ENCODE assay signal across 23 mouse cellular contexts in the genomic region with DNA sequence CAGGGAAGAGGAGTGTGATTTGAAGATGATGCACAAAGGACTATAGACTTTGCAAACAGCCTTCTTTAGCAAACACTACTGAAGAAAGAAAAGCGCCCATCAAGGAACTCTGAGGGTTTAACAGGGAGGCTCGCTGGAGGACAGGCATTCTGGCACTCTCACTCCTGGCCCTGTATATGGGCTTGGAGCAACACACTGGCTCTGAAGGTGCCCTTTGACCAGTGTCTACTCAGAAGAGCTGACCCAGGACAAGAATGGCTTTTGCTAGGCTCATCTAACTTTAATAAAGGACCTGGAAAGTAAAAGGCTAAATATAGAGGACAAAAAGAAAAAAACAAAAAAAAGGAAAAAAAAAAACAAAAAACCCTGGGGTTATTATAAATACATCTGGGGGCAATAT.
"Had no signal": no experiment of that assay in that cellular context is flagged by ENCODE, and none has a peak within 500 bp of the region (broad histone marks: within the 10 kb centered on the region; RNA-seq: fewer than 3 reads in every experiment).

No protein-coding gene starts in this region.

- H3K9ac ChIP-seq: forebrain, postnatal 0 days; heart, embryonic 13.5 days; heart, embryonic 15.5 days; hindbrain, embryonic 13.5 days; hindbrain, embryonic 15.5 days; limb, embryonic 13.5 days; limb, embryonic 15.5 days; liver, embryonic 12.5 days; liver, embryonic 14.5 days had no signal

- H3K4me3 ChIP-seq: heart, adult 2 months; heart, embryonic 13.5 days; heart, embryonic 15.5 days; hindbrain, embryonic 13.5 days; hindbrain, embryonic 15.5 days; limb, embryonic 13.5 days; limb, embryonic 15.5 days; liver, embryonic 12.5 days had no signal

- H3K27me3 ChIP-seq: heart, embryonic 13.5 days; heart, embryonic 15.5 days; hindbrain, embryonic 13.5 days; hindbrain, embryonic 15.5 days; limb, embryonic 13.5 days; limb, embryonic 15.5 days; liver, embryonic 12.5 days had no signal

- DNase-seq: forebrain, postnatal 0 days; gastrocnemius, postnatal 14 days; gastrocnemius, postnatal 36 days; heart, adult 11 months; heart, adult 2 months; heart, postnatal 14 days; heart, postnatal 36 days; layer of hippocampus, adult 9-11 months; layer of hippocampus, postnatal 36 days; left cerebral cortex, postnatal 4 days; lung, adult 18-20 months had no signal

- H3K4me1 ChIP-seq: heart, embryonic 13.5 days; hindbrain, embryonic 13.5 days; hindbrain, embryonic 15.5 days; limb, embryonic 13.5 days; limb, embryonic 15.5 days had no signal

- H3K4me2 ChIP-seq: heart, embryonic 11.5 days; heart, embryonic 13.5 days; heart, embryonic 15.5 days; hindbrain, embryonic 13.5 days; hindbrain, embryonic 15.5 days; limb, embryonic 13.5 days; limb, embryonic 15.5 days; liver, embryonic 12.5 days had no signal

- H3K9me3 ChIP-seq: heart, embryonic 13.5 days; heart, embryonic 15.5 days; hindbrain, embryonic 13.5 days; hindbrain, embryonic 15.5 days; limb, embryonic 13.5 days; limb, embryonic 15.5 days; liver, embryonic 12.5 days had no signal

- H3K27ac ChIP-seq: heart, adult 2 months; heart, embryonic 13.5 days; hindbrain, embryonic 13.5 days; hindbrain, embryonic 15.5 days; hindbrain, postnatal 0 days; kidney, postnatal 0 days; limb, embryonic 13.5 days; limb, embryonic 15.5 days; liver, embryonic 12.5 days; liver, embryonic 14.5 days had no signal

- ATAC-seq: forebrain, postnatal 0 days; hindbrain, postnatal 0 days; intestine, embryonic 16.5 days; liver, embryonic 12.5 days had no signal
